Comparison of ENCODE assay signal across 26 mouse cellular contexts in the genomic region with DNA sequence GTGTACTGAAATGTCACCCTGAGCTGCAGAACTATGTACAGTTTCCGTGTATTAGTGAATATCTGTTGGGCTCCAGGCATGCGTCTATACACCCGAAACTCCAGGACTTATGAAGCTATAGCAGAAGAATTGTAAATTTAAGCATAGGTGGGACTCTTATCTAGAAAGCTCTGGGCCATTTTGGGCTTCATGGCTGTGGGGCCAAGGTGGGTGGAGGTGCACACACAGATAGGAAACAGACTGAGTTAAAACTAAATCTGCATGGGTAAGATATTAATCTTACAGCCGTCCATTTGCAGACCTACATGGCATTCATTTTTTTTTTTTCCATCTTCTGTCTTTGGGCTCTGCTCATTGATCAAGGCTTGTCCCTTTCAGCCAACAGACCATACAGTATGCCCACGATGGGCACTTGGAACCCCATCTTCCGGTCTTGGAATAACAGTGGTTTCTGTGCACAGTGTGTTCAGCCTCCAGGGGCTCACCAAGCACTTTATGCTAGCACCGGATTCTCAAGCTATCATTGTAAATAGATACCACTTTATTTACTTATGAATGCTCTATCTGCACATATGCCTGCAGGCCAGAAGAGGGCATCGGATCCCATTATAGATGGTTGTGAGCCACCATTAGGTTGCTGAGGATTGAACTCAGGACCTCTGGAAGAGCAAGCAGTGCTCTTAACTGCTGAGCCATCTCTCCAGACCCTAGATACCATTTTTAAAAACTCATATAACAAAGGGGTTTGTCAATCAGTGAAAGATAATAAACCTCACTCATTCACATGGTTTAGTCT. TPM values are rescaled to one million over a fixed set of nuclear protein-coding genes. Genes with fewer than 3 reads are reported as not detected.
DNase-seq lines count a peak whose midpoint lies in the region; ATAC-seq and TF ChIP-seq lines count a peak whose summit lies in the region.
"Had no signal": no experiment of that assay in that cellular context is flagged by ENCODE, and none has a peak within 500 bp of the region (broad histone marks: within the 10 kb centered on the region; RNA-seq: fewer than 3 reads in every experiment).

No protein-coding gene starts in this region.

- H3K79me2 ChIP-seq in CH12.LX (replicated peaks; ENCODE audit: control insufficient read depth, extremely low read depth, insufficient read depth, poor library complexity, severe bottlenecking): no peaks in the 10 kb centered on the region

- dilution Hi-C loops in CH12.LX (cut with MboI; ENCODE audit: extremely low pct_ligation_motif_present, extremely low pct_unique_long_range_greater_than_20kb, low sequenced_read_pairs): no loop called here

- POLR2A ChIA-PET in Patski (lab: Charles Lee): no interaction called here

- H3K4me3 ChIP-seq in left cerebral cortex, adult 2 months: no peak overlapping the region
- no peak overlapping the region for H3K4me3 ChIP-seq in CH12.LX (replicated peaks in 1 of 3; ENCODE audit: low read depth in 2 of 3, low read length in 2 of 3, poor library complexity in 1 of 3)
- no peak overlapping the region for H3K4me3 ChIP-seq in liver, embryonic 14.5 days (ENCODE audit: insufficient read depth in 1 of 2, low read depth in 2 of 2, low read length in 2 of 2)
- H3K4me3 ChIP-seq: embryonic facial prominence, embryonic 15.5 days; hindbrain, embryonic 12.5 days; limb, embryonic 10.5 days; midbrain, embryonic 13.5 days; neural tube, embryonic 12.5 days had no signal

- peak; percentile 21 for TF ChIP-seq RAD21 in CH12.LX (IDR thresholded peaks at IDR 0.05; ENCODE audit: low read depth, low read length)

- no peak for DNase-seq in left cerebral cortex, adult 2 months (ENCODE audit: extremely low spot score in 1 of 2, low spot score in 2 of 2)
- DNase-seq in left cerebral cortex, adult 18-20 months (ENCODE audit: low spot score in 2 of 2): no peak
- DNase-seq in CH12.LX (ENCODE audit: extremely low read depth) (no peak), Patski (ENCODE audit: low read depth, low spot score) (no peak)
- DNase-seq in liver, embryonic 14.5 days (ENCODE audit: low read depth in 3 of 3, low spot score in 3 of 3): no peak
- DNase-seq in kidney, postnatal 10 days: no peak
- DNase-seq in right cerebral cortex, adult 2 months (ENCODE audit: low spot score in 2 of 2): no peak
- DNase-seq in right cerebral cortex, postnatal 14 days: no peak
- DNase-seq: cerebellum, adult 9-10 months; heart, adult 11 months had no signal

- in situ Hi-C loops in CH12.LX (cut with MboI; ENCODE audit: low pct_ligation_motif_present, low pct_unique_long_range_greater_than_20kb, low sequenced_read_pairs) (loop anchor here (5.0 to 10.0 kb wide), 2 partner anchors 196 to 411 kb away; no protein-coding TSS in a partner anchor), Patski (cut with MboI; ENCODE audit: low pct_unique_long_range_greater_than_20kb) (loop anchor here (25.0 kb wide), 1 partner anchor 981 kb away; no protein-coding TSS in a partner anchor)

- CTCF ChIA-PET in Patski (lab: Charles Lee): interaction anchor here (1.0 to 1.5 kb wide), 3 partner anchors 142 to 177 kb away, joined by 3 to 6 read pairs (median 4); a partner anchor contains a TSS

- peaks cover 6 to 19% of the 10 kb centered on the region in 2 experiments for H3K4me1 ChIP-seq in CH12.LX (ENCODE audit: control insufficient read depth in 1 of 2, insufficient read depth in 2 of 2)
- H3K4me1 ChIP-seq in liver, embryonic 14.5 days (replicated peaks; ENCODE audit: control insufficient read depth in 2 of 2, insufficient read depth in 2 of 2, low read length in 1 of 2): peaks cover 16 to 20% of the 10 kb centered on the region in 2 experiments

- H3K27ac ChIP-seq in left cerebral cortex, adult 2 months: no peak overlapping the region
- H3K27ac ChIP-seq in CH12.LX (ENCODE audit: insufficient read depth, low read depth): no peak overlapping the region
- H3K27ac ChIP-seq in liver, embryonic 14.5 days: no peak overlapping the region
- H3K27ac ChIP-seq: embryonic facial prominence, embryonic 15.5 days; hindbrain, embryonic 12.5 days; limb, embryonic 10.5 days; midbrain, embryonic 13.5 days; neural tube, embryonic 12.5 days had no signal

- TF ChIP-seq POLR2A in CH12.LX (IDR thresholded peaks at IDR 0.05; ENCODE audit: low read depth, low read length): no peak

- 58% methylated on average over 8 of the region's 8 CpGs for WGBS in liver, embryonic 14.5 days (ENCODE audit: insufficient replicate concordance)

- intact Hi-C loops in left cerebral cortex, adult 2 months (cut with DNase I): no loop called here

- H3K27me3 ChIP-seq in CH12.LX (replicated peaks) (no peaks in the 10 kb centered on the region), Patski (peaks cover 3% of the 10 kb centered on the region)
- H3K27me3 ChIP-seq in liver, embryonic 14.5 days (ENCODE audit: control insufficient read depth, insufficient read depth, low read length): no peaks in the 10 kb centered on the region
- H3K27me3 ChIP-seq: embryonic facial prominence, embryonic 15.5 days; midbrain, embryonic 13.5 days; neural tube, embryonic 12.5 days had no signal

- no peak overlapping the region for H3K9ac ChIP-seq in CH12.LX (ENCODE audit: insufficient read depth, low read depth)
- no peak overlapping the region for H3K9ac ChIP-seq in liver, embryonic 14.5 days (replicated peaks)
- H3K9ac ChIP-seq: embryonic facial prominence, embryonic 15.5 days; hindbrain, embryonic 12.5 days; midbrain, embryonic 13.5 days; neural tube, embryonic 12.5 days had no signal

- H3K36me3 ChIP-seq in CH12.LX (replicated peaks in 1 of 2; ENCODE audit: control insufficient read depth in 1 of 2, insufficient read depth in 1 of 2, low read length in 1 of 2): peaks cover 0 to 2% of the 10 kb centered on the region in 2 experiments
- no peaks in the 10 kb centered on the region for H3K36me3 ChIP-seq in liver, embryonic 14.5 days (replicated peaks; ENCODE audit: control insufficient read depth, insufficient read depth, low read depth)
- H3K36me3 ChIP-seq: embryonic facial prominence, embryonic 15.5 days; hindbrain, embryonic 12.5 days; limb, embryonic 10.5 days; midbrain, embryonic 13.5 days; neural tube, embryonic 12.5 days had no signal

- TF ChIP-seq CTCF in left cerebral cortex, adult 2 months (IDR thresholded peaks at IDR 0.05): peak; percentile 5; the same call in 1 of the 2 replicates
- TF ChIP-seq CTCF in CH12.LX (conservative IDR thresholded peaks at IDR 0.05 in 1 of 2, IDR thresholded peaks at IDR 0.05 in 1 of 2; ENCODE audit: low read depth in 2 of 2, low read length in 2 of 2): peak in 1 of 2 experiments; percentile 51; a peak in 2 of 4 replicates
- TF ChIP-seq CTCF in Patski (IDR thresholded peaks at IDR 0.05): peak; percentile 29
- peak; percentile 51 for TF ChIP-seq CTCF in liver, embryonic 14.5 days (IDR thresholded peaks at IDR 0.05; ENCODE audit: low read depth)

- no peak for ATAC-seq in Patski
- ATAC-seq in liver, embryonic 14.5 days (ENCODE audit: insufficient read depth): 0 out of 2 replicates have a peak, but pooled peaks have one; percentile 31
- ATAC-seq: forebrain, embryonic 16.5 days; midbrain, embryonic 13.5 days had no signal

- TF ChIP-seq EP300 in CH12.LX (IDR thresholded peaks at IDR 0.05; ENCODE audit: low read length): no peak
- peak; percentile 62 for TF ChIP-seq EP300 in liver, embryonic 14.5 days (IDR thresholded peaks at IDR 0.05; ENCODE audit: low read depth)

- H3K4me2 ChIP-seq in CH12.LX (ENCODE audit: insufficient read depth, low read depth, poor library complexity, severe bottlenecking): no peak overlapping the region
- no peak overlapping the region for H3K4me2 ChIP-seq in liver, embryonic 14.5 days (ENCODE audit: low read depth)
- H3K4me2 ChIP-seq: embryonic facial prominence, embryonic 15.5 days; hindbrain, embryonic 12.5 days; midbrain, embryonic 13.5 days; neural tube, embryonic 12.5 days had no signal

- H3K9me3 ChIP-seq in CH12.LX (replicated peaks; ENCODE audit: low read length): no peaks in the 10 kb centered on the region
- no peaks in the 10 kb centered on the region for H3K9me3 ChIP-seq in liver, embryonic 14.5 days (ENCODE audit: control insufficient read depth, low read length)
- H3K9me3 ChIP-seq: embryonic facial prominence, embryonic 15.5 days; hindbrain, embryonic 12.5 days; limb, embryonic 10.5 days; midbrain, embryonic 13.5 days; neural tube, embryonic 12.5 days had no signal

TF ChIP-seq in CH12.LX, 34 proteins besides CTCF, POLR2A, EP300 and RAD21 (continues in another document):
- TF ChIP-seq MXI1 (IDR thresholded peaks at IDR 0.05; ENCODE audit: low read depth, low read length): no peak

RNA-seq across cellular contexts. Expression of a gene that starts 17.9 kb away (rescaled TPM):
- total RNA-seq in left cerebral cortex, adult 2 months (2021): 10 to 100 TPM; 49.5 TPM
- total RNA-seq in left cerebral cortex, adult 18-20 months (2021): 10 to 100 TPM; 49.2 to 56.1 TPM
- 19.7 and 23.3 TPM in 2 replicates for total RNA-seq in CH12.LX (2012; rRNA removed)
- 22.3 and 24.5 TPM in 2 replicates for total RNA-seq in CH12.LX (2014; rRNA removed)
- 18.6 and 23.7 TPM in 2 replicates for polyA plus RNA-seq in CH12.LX (2012; ENCODE audit: insufficient read length, low read depth)
- 48.6 TPM for polyA plus RNA-seq in Patski (2021)
- 10.0 and 13.1 TPM in 2 replicates for polyA plus RNA-seq in liver, embryonic 14.5 days (2012; rRNA removed)
- 12.2 and 12.6 TPM in 2 replicates for polyA plus RNA-seq in liver, embryonic 14.5 days (2014; fragmentation: Nextera tagmentation; extraction: Ambion mirVana)

RNA-seq across cellular contexts. Expression of a gene that starts 29.5 kb away (rescaled TPM):
- 10 to 100 TPM; 10.2 to 11.1 TPM for total RNA-seq in left cerebral cortex, adult 2 months (2021)
- total RNA-seq in left cerebral cortex, adult 18-20 months (2021): 10 to 100 TPM; 12.0 to 14.7 TPM
- 2.2 and 3.3 TPM in 2 replicates for total RNA-seq in CH12.LX (2012; rRNA removed)
- total RNA-seq in CH12.LX (2014; rRNA removed): 1.3 and 1.4 TPM in 2 replicates
- polyA plus RNA-seq in CH12.LX (2012; ENCODE audit: insufficient read length, low read depth): 0.76 and 0.79 TPM in 2 replicates
- 1.1 TPM for polyA plus RNA-seq in Patski (2021)
- polyA plus RNA-seq in liver, embryonic 14.5 days (2012; rRNA removed): 2.1 and 2.3 TPM in 2 replicates
- 3.4 and 3.8 TPM in 2 replicates for polyA plus RNA-seq in liver, embryonic 14.5 days (2014; fragmentation: Nextera tagmentation; extraction: Ambion mirVana)

RNA-seq across cellular contexts. Expression of a gene that starts 29.7 kb away (rescaled TPM):
- total RNA-seq in left cerebral cortex, adult 2 months (2021): 10 to 100 TPM; 11.6 to 12.3 TPM
- 10 to 100 TPM in 1 of 2 experiments, 1 to 10 TPM in 1; 8.9 to 11.3 TPM for total RNA-seq in left cerebral cortex, adult 18-20 months (2021)
- total RNA-seq in CH12.LX (2012; rRNA removed) (14.1 and 18.3 TPM in 2 replicates), CH12.LX (2014; rRNA removed) (18.7 and 20.9 TPM in 2 replicates)
- polyA plus RNA-seq in CH12.LX (2012; ENCODE audit: insufficient read length, low read depth) (18.9 and 24.2 TPM in 2 replicates), Patski (2021) (1.2 TPM)
- 5.8 and 8.0 TPM in 2 replicates for polyA plus RNA-seq in liver, embryonic 14.5 days (2012; rRNA removed)
- 39.0 and 39.5 TPM in 2 replicates for polyA plus RNA-seq in liver, embryonic 14.5 days (2014; fragmentation: Nextera tagmentation; extraction: Ambion mirVana)

RNA-seq across cellular contexts. Expression of a gene that starts 29.9 kb away (rescaled TPM):
- total RNA-seq in left cerebral cortex, adult 2 months (2021): not detected
- not detected for total RNA-seq in left cerebral cortex, adult 18-20 months (2021)
- 0.08 TPM in 2 replicates for total RNA-seq in CH12.LX (2012; rRNA removed)
- total RNA-seq in CH12.LX (2014; rRNA removed): 0.08 TPM in 1 of 2 replicates, not detected in the other
- not detected in 2 replicates for polyA plus RNA-seq in CH12.LX (2012; ENCODE audit: insufficient read length, low read depth)
- not detected for polyA plus RNA-seq in Patski (2021)
- not detected in 2 replicates for polyA plus RNA-seq in liver, embryonic 14.5 days (2012; rRNA removed)
- not detected in 2 replicates for polyA plus RNA-seq in liver, embryonic 14.5 days (2014; fragmentation: Nextera tagmentation; extraction: Ambion mirVana)
- total RNA-seq: adrenal gland, postnatal 10 days; gastrocnemius, postnatal 14 days; heart, postnatal 25 days; layer of hippocampus, postnatal 10 days; liver, adult 2 months; megakaryocyte progenitor cell, adult 5-6 weeks had no signal
- polyA plus RNA-seq: embryonic facial prominence, embryonic 15.5 days; forebrain, embryonic 16.5 days; heart, embryonic 14.5 days; hindbrain, embryonic 12.5 days; limb, embryonic 10.5 days; liver, adult 2 months; lung, embryonic 16.5 days; midbrain, embryonic 13.5 days; neural tube, embryonic 12.5 days; spleen, adult 2 months; stomach, embryonic 14.5 days had no signal
